Mouse (Mus musculus) neutrophil, adult 59 days (primary cell): ENCODE data around the gene Rad23a. TPM values are rescaled to one million over a fixed set of nuclear protein-coding genes. Genes with fewer than 3 reads are reported as not detected.

ENCODE experiments used
- total RNA-seq, 2 experiments: library from RNA; stranded (reverse); gene quantifications; 1 replicate in 1 of 2; 2 replicates in 1 of 2; pipeline ENCODE4 v1.2.4; 2023

Rad23a gene
- 10 to 100 TPM; 38.7 to 39.0 TPM for total RNA-seq

GRCm38 (mm10) chr8:84840248-84840999 is at the start of gene Rad23a:
Rad23a (minus strand) TSS chr8:84840665.

GRCm38 (mm10) chr8:84871376-84872308 is 31.2 kb upstream of the Rad23a start, which contains the start of gene Syce2:
Syce2 (plus strand) TSS chr8:84872111.

GRCm38 (mm10) chr8:84856864-84857441 is 16.5 kb upstream of the Rad23a start, which contains the start of gene Farsa:
Farsa (plus strand) TSS chr8:84856989.

GRCm38 (mm10) chr8:84846722-84847572 is 6.5 kb upstream of the Rad23a start, which contains the start of gene Calr:
Calr (minus strand) TSS chr8:84846934.

GRCm38 (mm10) chr8:84831490-84831889 is 9.0 kb downstream of the Rad23a start, which contains the start of gene Gadd45gip1:
Gadd45gip1 (plus strand) TSS chr8:84831522.

GRCm38 (mm10) chr8:84822723-84823122 is 17.7 kb downstream of the Rad23a start, which contains the start of gene Dand5:
Dand5 (minus strand) TSS chr8:84822823.

GRCm38 (mm10) chr8:84799999-84800831 is 40.2 kb downstream of the Rad23a start, which contains the start of gene Nfix:
Nfix (minus strand) TSS chr8:84800344.

Other genes with a start within 250 kb of the Rad23a start
- gene Ier2, start 177.8 kb downstream of the Rad23a start, total RNA-seq, result 100 to 1,000 TPM; 716 to 822 TPM
- 10 to 100 TPM; 25.4 to 35.6 TPM for gene Trmt1, start 154.4 kb downstream of the Rad23a start, total RNA-seq
- 10 to 100 TPM; 34.0 to 39.2 TPM for gene Nacc1, start 152.8 kb downstream of the Rad23a start, total RNA-seq
- 100 to 1,000 TPM; 102 to 117 TPM for gene Lyl1, start 139.2 kb downstream of the Rad23a start, total RNA-seq
- 10 to 100 TPM in 1 of 2 experiments, 1 to 10 TPM in 1; 7.7 to 11.2 TPM for gene G430095P16Rik, start 117.7 kb downstream of the Rad23a start, total RNA-seq
- 10 to 100 TPM; 19.5 to 24.7 TPM for gene Nfix, start 40.3 kb downstream of the Rad23a start, total RNA-seq
- gene Dand5, start 17.8 kb downstream of the Rad23a start, total RNA-seq, result 1 to 10 TPM in 1 of 2 experiments, under 1 TPM in 1; 0.95 to 1.0 TPM
- 1 to 10 TPM; 6.1 to 6.9 TPM for gene Gadd45gip1, start 9.1 kb downstream of the Rad23a start, total RNA-seq
- gene Calr, start 6.3 kb upstream of the Rad23a start, total RNA-seq, result 100 to 1,000 TPM; 286 to 287 TPM
- 10 to 100 TPM; 29.4 to 29.6 TPM for gene Farsa, start 16.3 kb upstream of the Rad23a start, total RNA-seq
- 10 to 100 TPM; 13.6 to 16.0 TPM for gene Syce2, start 31.4 kb upstream of the Rad23a start, total RNA-seq
- 1 to 10 TPM; 5.6 TPM for gene Gcdh, start 53.3 kb upstream of the Rad23a start, total RNA-seq
- gene Klf1, start 61.3 kb upstream of the Rad23a start, total RNA-seq, result 10 to 100 TPM in 1 of 2 experiments, 1 to 10 TPM in 1; 6.4 to 17.8 TPM
- 10 to 100 TPM; 19.0 to 25.7 TPM for gene Dnase2a, start 67.9 kb upstream of the Rad23a start, total RNA-seq
- not detected for gene Mast1, start 96.7 kb upstream of the Rad23a start, total RNA-seq
- not detected for gene Rtbdn, start 106.3 kb upstream of the Rad23a start, total RNA-seq
- not detected for gene Gm49661, start 128.8 kb upstream of the Rad23a start, total RNA-seq
- 100 to 1,000 TPM in 1 of 2 experiments, 10 to 100 TPM in 1; 83.7 to 137 TPM for gene Prdx2, start 128.9 kb upstream of the Rad23a start, total RNA-seq
- gene Rnaseh2a, start 129.1 kb upstream of the Rad23a start, total RNA-seq, result 10 to 100 TPM; 32.2 to 37.0 TPM
- 100 to 1,000 TPM; 884 to 937 TPM for gene Junb, start 138.1 kb upstream of the Rad23a start, total RNA-seq
- gene Hook2, start 149.9 kb upstream of the Rad23a start, total RNA-seq, result 1 to 10 TPM; 1.0 to 1.2 TPM
- not detected for gene Best2, start 173.9 kb upstream of the Rad23a start, total RNA-seq
- gene Asna1, start 184.6 kb upstream of the Rad23a start, total RNA-seq, result 10 to 100 TPM; 57.0 to 57.8 TPM
- 100 to 1,000 TPM; 147 to 163 TPM for gene Trir, start 186.2 kb upstream of the Rad23a start, total RNA-seq
- 10 to 100 TPM; 33.7 to 38.2 TPM for gene Tnpo2, start 196.2 kb upstream of the Rad23a start, total RNA-seq
- gene Fbxw9, start 219.4 kb upstream of the Rad23a start, total RNA-seq, result 1 to 10 TPM; 4.5 to 5.5 TPM
- not detected for gene Gm5741, start 227.3 kb upstream of the Rad23a start, total RNA-seq
- gene Dhps, start 231.1 kb upstream of the Rad23a start, total RNA-seq, result 10 to 100 TPM; 35.3 to 45.7 TPM
- gene Wdr83os, start 240.1 kb upstream of the Rad23a start, total RNA-seq, result 10 to 100 TPM; 34.0 to 35.8 TPM
- 10 to 100 TPM in 1 of 2 experiments, 1 to 10 TPM in 1; 9.7 to 13.2 TPM for gene Wdr83, start 240.6 kb upstream of the Rad23a start, total RNA-seq
- gene Man2b1, start 242.6 kb upstream of the Rad23a start, total RNA-seq, result 100 to 1,000 TPM; 307 to 319 TPM